Mouse (Mus musculus) stomach, postnatal 0 days (tissue): ENCODE measurements at regions not wholly inside any gene's neighbourhood (a gene's known extent, or its start where the extent isn't known, plus 50 kb on each side); places are given as distances from the start of the nearest gene placed in this dataset.

ENCODE experiments used
- CTCF ChIP-seq: IDR thresholded peaks from 2 replicates; pipeline ENCODE4 v1.5.1; 2016; ENCODE audit warnings: antibody characterized with exemption, low read depth, mild to moderate bottlenecking, moderate library complexity
- EP300 ChIP-seq: optimal IDR thresholded peaks from 2 replicates; pipeline ENCODE3; 2016; ENCODE audit warnings: antibody characterized with exemption

- TF ChIP-seq CTCF (no peak), EP300 (no peak)
Measured at GRCm38 (mm10) chr2:68806311-68806895, 54.8 kb upstream of the Cers6 start.
